Mouse (Mus musculus) urinary bladder, adult 2 months (tissue): Measurements from ENCODE around the gene Ptcra. TPM values are rescaled to one million over a fixed set of nuclear protein-coding genes. Genes with fewer than 3 reads are reported as not detected.
"Not testable (repeated sequence)": the region's sequence is repeated elsewhere in the genome, so short reads cannot be mapped to it uniquely, and the experiment has no call there.

Experiments
- DNase-seq: peaks from one replicate; pipeline ENCODE4 v3.0.0; 2022; ENCODE audit warnings: low spot score
- polyA plus RNA-seq: library from polyadenylated mRNA; depleted of rRNA; stranded (reverse); fragments of >200 nt; gene quantifications from 2 replicates; pipeline ENCODE4 v1.2.3, GENCODE M21; 2012; rRNA removed

Ptcra gene
- polyA plus RNA-seq = 0.06 TPM in 1 of 2 replicates, not detected in the other

DNA sequence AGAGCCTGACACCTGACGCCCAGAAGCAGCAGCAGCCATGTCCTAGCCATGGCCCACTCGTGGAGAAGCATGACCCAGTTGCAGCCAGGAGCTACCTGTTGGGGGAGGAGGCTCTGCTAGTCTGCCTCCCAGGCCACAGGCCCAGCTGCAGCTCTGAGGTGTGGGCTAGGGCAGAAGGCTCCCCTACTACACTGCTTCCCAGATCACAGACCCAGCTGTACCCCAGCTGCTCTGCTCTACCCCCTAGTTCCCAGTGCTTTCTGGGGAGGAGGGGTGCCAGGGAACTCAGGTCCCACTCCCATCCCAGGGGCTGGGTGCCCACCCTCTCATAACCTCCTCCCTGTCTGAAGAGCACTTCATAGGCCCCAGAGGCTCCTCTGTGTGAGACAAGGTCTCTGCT lies at the start of gene Ptcra:
TSS of gene Ptcra (minus strand) at position 169 of the 400 bp plus-strand sequence.
- DNase-seq = no peak

DNA sequence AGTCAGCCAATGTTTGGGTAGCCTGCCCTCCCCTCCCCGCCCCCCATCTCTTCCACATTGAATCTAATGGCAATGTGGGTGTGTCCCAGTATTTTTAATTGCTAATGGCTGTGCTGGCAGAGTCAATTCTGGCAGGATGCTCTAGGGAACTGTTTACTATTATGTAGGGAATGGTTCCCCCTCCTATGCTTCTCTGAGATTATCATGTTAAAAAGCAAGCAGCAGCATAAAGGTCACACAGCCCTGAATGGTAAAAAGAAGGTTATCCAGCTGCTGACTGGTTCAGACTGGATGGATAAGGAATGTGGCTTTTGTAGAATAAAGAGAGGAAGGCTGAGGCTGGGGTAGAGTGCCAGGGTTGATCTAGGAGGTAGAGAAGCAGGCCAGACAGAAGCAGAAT lies 48.9 kb upstream of the Ptcra start:
- no peak for DNase-seq

DNA sequence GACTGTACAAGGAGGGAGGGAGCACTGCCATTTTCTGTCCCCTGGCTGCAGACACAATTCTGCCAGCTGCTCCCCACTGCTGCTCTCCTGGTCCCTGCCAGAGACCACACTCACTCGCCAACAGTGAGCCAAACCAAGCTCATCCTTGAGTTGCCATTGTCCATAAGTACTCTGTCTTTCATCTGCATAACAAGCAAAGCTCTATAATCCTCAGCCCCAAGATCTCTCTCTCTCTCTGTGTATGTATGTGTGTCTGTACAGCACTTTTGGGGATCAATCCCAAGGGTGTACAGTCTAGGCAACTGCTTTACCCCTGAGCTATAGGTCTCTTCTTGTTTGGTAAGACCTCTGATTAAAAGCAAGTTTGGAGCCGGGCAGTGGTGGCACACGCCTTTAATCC lies 47.2 kb upstream of the Ptcra start:
- no peak for DNase-seq

- no peak for DNase-seq
Measured at GRCm38 (mm10) chr17:46809131-46809830, 45.8 kb upstream of the Ptcra start.

- DNase-seq = no peak
Measured at GRCm38 (mm10) chr17:46808376-46808775, 44.9 kb upstream of the Ptcra start.

DNA sequence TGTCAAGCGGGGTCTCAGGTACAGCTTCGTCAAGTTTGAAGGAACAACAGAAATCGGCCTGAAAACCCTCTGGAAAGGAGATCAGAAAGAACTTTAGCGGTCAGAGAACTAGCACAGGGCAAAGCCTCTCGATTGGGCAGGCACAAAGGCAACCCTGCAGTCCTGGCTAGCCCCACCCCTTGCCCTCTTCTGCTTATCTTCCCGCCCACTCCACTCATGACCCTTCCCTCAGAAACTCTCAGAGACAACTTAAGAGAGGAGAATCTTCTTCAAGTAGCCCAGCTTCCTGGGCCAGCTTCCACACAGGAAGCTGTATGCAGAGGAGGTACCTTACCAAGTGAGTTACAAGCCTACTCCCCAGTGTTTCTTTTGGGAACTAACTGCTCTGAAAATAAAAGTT lies 38.2 kb upstream of the Ptcra start:
- DNase-seq = no peak

DNA sequence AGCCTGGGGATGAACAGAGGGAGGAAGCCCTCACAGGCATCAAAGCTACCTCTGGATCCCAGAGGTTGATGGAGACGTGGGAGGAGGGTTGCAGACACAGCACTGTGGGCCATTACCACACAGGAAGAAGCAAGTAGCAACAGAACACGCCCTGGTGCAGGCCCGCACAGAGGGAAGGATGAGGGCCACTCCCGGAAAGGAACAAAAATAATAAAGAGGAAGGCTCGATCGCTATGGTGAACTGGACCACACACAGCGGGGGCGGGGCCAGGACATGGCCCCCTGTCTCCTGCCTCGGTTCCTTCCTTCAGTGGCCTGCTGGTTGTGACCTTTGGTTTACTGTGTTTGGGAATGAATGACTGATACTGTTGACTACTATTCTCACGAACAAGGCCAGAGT lies 36.2 kb upstream of the Ptcra start:
- no peak for DNase-seq

- DNase-seq = no peak
Measured at GRCm38 (mm10) chr17:46797386-46797785, 33.9 kb upstream of the Ptcra start.

DNA sequence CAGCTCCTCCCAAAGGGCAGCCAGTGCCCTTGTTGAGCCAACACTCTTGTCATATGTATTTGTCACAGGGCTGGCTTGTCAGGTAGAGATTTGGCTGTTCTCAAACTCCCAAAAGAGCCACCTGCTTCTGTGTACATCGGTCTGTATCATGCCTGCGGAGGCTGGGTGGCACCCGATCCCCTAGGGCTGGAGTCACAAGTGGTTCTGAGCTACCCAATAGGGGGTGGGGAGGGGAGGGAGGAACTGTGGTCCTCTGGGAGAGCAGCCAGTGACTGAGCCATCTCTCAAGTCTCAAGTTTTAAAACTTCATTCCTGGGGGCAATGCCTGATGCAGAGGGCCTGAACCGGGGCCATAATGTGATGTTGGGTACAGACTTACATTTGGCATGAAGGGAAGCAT lies 33.2 kb upstream of the Ptcra start:
- no peak for DNase-seq

DNA sequence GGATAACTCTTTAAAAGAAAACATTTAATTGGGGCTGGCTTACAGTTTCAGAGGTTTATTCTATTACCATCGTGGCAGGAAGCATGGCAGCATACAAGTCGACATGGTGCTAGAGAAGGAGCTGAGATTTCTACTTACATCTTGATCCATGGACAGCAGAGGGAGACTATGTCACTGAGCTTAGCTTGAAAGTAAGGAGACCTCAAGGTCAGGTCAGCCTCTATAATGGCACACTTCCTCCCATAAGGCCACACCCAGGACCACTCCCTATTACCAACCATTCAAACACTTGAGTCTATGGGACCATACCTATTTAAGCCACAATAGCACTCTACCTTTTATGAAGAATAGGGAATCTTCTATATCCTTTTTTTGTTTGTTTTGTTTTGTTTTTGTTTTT lies 29.5 kb upstream of the Ptcra start:
- no peak for DNase-seq

- DNase-seq = not testable (repeated sequence)
Measured at GRCm38 (mm10) chr17:46787974-46788373, 24.5 kb upstream of the Ptcra start.

- DNase-seq = no peak
Measured at GRCm38 (mm10) chr17:46786952-46787351, 23.4 kb upstream of the Ptcra start.

GRCm38 (mm10) chr17:46783222-46783565 lies 19.7 kb upstream of the Ptcra start:
- no peak for DNase-seq

- DNase-seq = peak; percentile 81
Measured at GRCm38 (mm10) chr17:46782341-46783221, 19.1 kb upstream of the Ptcra start, which contains the start of gene Rpl7l1. Gene Rpl7l1 (minus strand): TSS chr17:46782672.

GRCm38 (mm10) chr17:46781876-46782275 lies 18.4 kb upstream of the Ptcra start:
- no peak for DNase-seq

DNA sequence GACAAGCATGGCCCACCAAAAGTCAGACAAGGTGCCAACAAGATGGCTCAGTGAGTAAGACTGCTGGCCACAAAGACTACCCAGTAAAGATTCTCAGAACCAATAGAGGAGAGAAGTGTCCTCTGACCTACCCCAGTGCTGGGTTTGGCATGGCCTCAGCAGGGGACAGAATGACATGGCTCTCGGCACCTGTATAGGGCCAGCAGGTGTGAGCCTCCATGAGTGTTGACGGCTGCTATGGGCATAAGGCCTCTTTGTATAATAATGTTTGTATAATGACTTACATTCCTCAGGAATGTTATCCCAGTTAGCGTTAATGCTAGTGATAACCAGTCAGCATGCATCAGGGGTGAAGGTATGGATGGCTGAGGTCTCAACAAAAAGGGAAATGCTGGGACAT lies 12.6 kb upstream of the Ptcra start:
- no peak for DNase-seq

- no peak for DNase-seq
Measured at GRCm38 (mm10) chr17:46775070-46775469, 11.6 kb upstream of the Ptcra start.

DNA sequence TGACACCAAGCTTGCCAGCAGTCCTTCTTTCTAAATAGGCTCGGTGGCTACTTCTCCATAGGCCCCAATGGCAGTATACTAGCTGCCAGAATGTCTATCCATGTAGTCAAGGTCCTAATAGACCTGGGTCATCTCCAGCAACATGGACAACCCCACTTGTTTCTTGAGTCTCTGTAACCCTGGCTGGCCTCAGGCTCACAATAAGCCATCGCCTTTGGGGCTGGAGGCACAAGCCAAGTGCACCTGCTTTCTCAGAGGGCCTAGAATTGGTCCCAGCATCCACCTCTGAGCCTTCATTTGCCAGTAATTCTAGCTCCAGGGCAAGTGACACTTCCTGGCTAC lies 10.6 kb upstream of the Ptcra start:
- no peak for DNase-seq

GRCm38 (mm10) chr17:46773278-46774130 lies 10.0 kb upstream of the Ptcra start:
- DNase-seq = no peak

DNA sequence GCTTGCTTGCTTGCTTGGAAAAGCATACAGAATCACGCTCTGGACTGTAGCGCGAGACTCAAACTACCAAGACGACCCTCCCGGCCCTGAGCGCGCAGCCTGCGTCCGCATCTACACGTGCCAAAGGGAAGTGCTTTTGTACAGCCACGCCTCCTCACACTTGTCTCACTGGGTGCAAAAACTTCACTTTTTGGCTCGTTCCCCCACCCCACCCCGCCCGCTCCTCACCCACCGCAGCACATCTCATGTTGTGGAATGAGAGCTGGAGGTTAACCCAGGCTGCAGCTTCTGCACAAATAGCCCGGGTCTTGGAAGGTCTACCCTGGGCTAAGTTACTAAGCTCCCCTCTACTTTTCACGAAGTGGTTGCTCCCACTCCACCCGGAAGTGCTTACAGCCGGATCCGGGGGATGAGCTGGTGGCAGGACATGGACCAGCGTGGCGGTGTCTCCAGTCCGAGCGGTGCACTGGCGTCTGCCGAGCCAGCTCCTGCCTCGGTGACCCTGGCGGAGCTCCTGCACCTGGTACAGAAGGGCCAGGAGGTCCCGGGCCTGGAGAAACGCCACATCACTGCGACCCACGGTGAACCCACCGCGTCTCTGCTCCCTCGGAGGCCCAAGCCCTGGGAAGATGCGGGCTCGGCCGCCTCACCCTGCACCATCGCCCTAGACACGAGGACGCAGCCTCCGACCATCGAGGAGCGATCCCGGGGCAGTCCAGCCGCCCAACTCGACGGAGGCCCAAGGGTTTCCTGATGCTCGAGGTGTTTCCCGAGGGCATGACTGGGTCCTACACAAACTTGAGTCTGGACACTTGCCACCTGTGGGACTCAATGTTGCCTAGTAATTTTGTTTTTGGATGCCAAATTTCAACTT lies 9.1 kb upstream of the Ptcra start, which contains the start of gene 2310039H08Rik:
TSS of gene 2310039H08Rik (plus strand) at position 232 of the 874 bp plus-strand sequence.
- peak; percentile 78 for DNase-seq

GRCm38 (mm10) chr17:46772038-46772403 lies 8.5 kb upstream of the Ptcra start:
- no peak for DNase-seq
